Mouse (Mus musculus) MEL (cell line): Measurements from ENCODE around the gene Gm13090.

Source experiments
- CTCF ChIP-seq, 3 experiments: IDR thresholded peaks in 2 of 3; conservative IDR thresholded peaks in 1 of 3; 2 replicates each; pipeline ENCODE4 v1.5.1; 2011 to 2012; ENCODE audit warnings: low read length in 3 of 3, low read depth in 2 of 3, mild to moderate bottlenecking in 2 of 3, improper control_type of control experiment in 1 of 3, inconsistent platforms in 1 of 3, mixed read lengths in 1 of 3, moderate library complexity in 1 of 3; ENCODE audit not compliant: control insufficient read depth in 1 of 3, insufficient read depth in 1 of 3, poor library complexity in 1 of 3, severe bottlenecking in 1 of 3
- E2F4 ChIP-seq: IDR thresholded peaks from 2 replicates; pipeline ENCODE4 v1.6.1; 2011; ENCODE audit warnings: low read depth, low read length, improper control_type of control experiment, borderline replicate concordance
- GATA1 ChIP-seq: IDR thresholded peaks from 2 replicates; pipeline ENCODE4 v1.6.1; 2011; ENCODE audit warnings: low read depth, low read length, improper control_type of control experiment

DNA sequence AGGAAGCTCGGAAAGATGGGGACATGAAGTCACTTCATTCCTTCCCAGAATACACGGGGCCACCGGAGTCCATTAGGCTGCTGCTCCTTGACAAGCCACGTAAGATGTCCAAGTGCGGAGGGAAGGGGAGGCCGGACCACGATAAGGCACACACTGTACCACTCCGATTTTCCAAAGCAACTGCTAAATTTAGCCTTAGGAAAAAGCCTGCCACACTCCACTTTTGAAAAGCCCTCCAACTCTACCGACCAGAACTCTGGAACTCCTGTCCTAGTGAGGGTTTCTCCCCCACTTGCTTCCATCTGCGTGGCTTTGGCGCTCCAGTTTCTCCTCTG is 7.7 kb downstream of the Gm13090 start:
- TF ChIP-seq CTCF (IDR thresholded peaks at IDR 0.05 in 2 of 3, conservative IDR thresholded peaks at IDR 0.05 in 1 of 3; ENCODE audit: control insufficient read depth in 1 of 3, insufficient read depth in 1 of 3, low read depth in 2 of 3, low read length in 3 of 3, poor library complexity in 1 of 3, severe bottlenecking in 1 of 3) (no peak), E2F4 (no peak), GATA1 (no peak)
